9 mouse cellular contexts compared by ENCODE assay signal in genomic region chr7:134960871-134961270, GRCm38 (mm10). TPM values are rescaled to one million over a fixed set of nuclear protein-coding genes. Genes with fewer than 3 reads are reported as not detected.
DNase-seq lines count a peak whose midpoint lies in the region; ATAC-seq and TF ChIP-seq lines count a peak whose summit lies in the region.
"Had no signal": no experiment of that assay in that cellular context is flagged by ENCODE, and none has a peak within 500 bp of the region (broad histone marks: within the 10 kb centered on the region; RNA-seq: fewer than 3 reads in every experiment).

No protein-coding gene starts in this region.

- H3K27me3 ChIP-seq in heart, embryonic 12.5 days (replicated peaks) = no peaks in the 10 kb centered on the region
- H3K27me3 ChIP-seq in midbrain, postnatal 0 days (ENCODE audit: insufficient read depth, low read length) = no peaks in the 10 kb centered on the region
- H3K27me3 ChIP-seq in midbrain, embryonic 15.5 days (replicated peaks) = no peaks in the 10 kb centered on the region

- ATAC-seq in heart, embryonic 12.5 days (ENCODE audit: insufficient number of reproducible peaks, low FRiP score) = no peak
- ATAC-seq in midbrain, postnatal 0 days (ENCODE audit: low FRiP score) = no peak
- ATAC-seq in midbrain, embryonic 15.5 days (replicated peaks) = no peak

- no peaks in the 10 kb centered on the region for H3K36me3 ChIP-seq in heart, embryonic 12.5 days
- H3K36me3 ChIP-seq in midbrain, postnatal 0 days (ENCODE audit: insufficient read depth, low read length) = no peaks in the 10 kb centered on the region
- no peaks in the 10 kb centered on the region for H3K36me3 ChIP-seq in midbrain, embryonic 15.5 days (replicated peaks)

- H3K4me3 ChIP-seq in heart, embryonic 12.5 days = no peak overlapping the region
- H3K4me3 ChIP-seq in midbrain, postnatal 0 days (ENCODE audit: low read depth, low read length) = no peak overlapping the region
- H3K4me3 ChIP-seq in midbrain, embryonic 15.5 days = no peak overlapping the region

- H3K9me3 ChIP-seq in heart, embryonic 12.5 days (replicated peaks) = 0 out of 2 replicates have a peak, but pooled peaks cover 4% of the 10 kb centered on the region
- no peaks in the 10 kb centered on the region for H3K9me3 ChIP-seq in midbrain, postnatal 0 days (ENCODE audit: low read length)
- H3K9me3 ChIP-seq in midbrain, embryonic 15.5 days = no peaks in the 10 kb centered on the region

- DNase-seq in heart, adult 11 months = peak; percentile 74
- no peak for DNase-seq in midbrain, postnatal 0 days (ENCODE audit: low spot score)
- DNase-seq in c-Kit-positive CD71-positive TER-119-positive erythroid progenitor cells, embryonic 14.5 days (ENCODE audit: low spot score) = peak; percentile 1
- peak; percentile 18 for DNase-seq in retina, postnatal 1 day
- no peak for DNase-seq in layer of hippocampus, adult 11-12 months (ENCODE audit: low spot score)
- no peak for DNase-seq in T-cell, adult 2 months (ENCODE audit: low spot score)

- H3K9ac ChIP-seq in heart, embryonic 12.5 days = no peak overlapping the region
- no peak overlapping the region for H3K9ac ChIP-seq in midbrain, postnatal 0 days (replicated peaks; ENCODE audit: low read length, poor library complexity, severe bottlenecking)
- no peak overlapping the region for H3K9ac ChIP-seq in midbrain, embryonic 15.5 days

- WGBS in heart, embryonic 12.5 days = 62% methylated on average over 4 of the region's 4 CpGs
- 69% methylated on average over 4 of the region's 4 CpGs for WGBS in midbrain, postnatal 0 days
- WGBS in midbrain, embryonic 15.5 days = 64% methylated on average over 4 of the region's 4 CpGs

- no peaks in the 10 kb centered on the region for H3K4me1 ChIP-seq in heart, embryonic 12.5 days (replicated peaks)
- H3K4me1 ChIP-seq in midbrain, postnatal 0 days (ENCODE audit: insufficient read depth, low read length) = no peaks in the 10 kb centered on the region
- no peaks in the 10 kb centered on the region for H3K4me1 ChIP-seq in midbrain, embryonic 15.5 days

- no peak overlapping the region for H3K4me2 ChIP-seq in heart, embryonic 12.5 days
- no peak overlapping the region for H3K4me2 ChIP-seq in midbrain, postnatal 0 days (ENCODE audit: low read depth, low read length, poor library complexity, severe bottlenecking)
- no peak overlapping the region for H3K4me2 ChIP-seq in midbrain, embryonic 15.5 days

- H3K27ac ChIP-seq in heart, embryonic 12.5 days (ENCODE audit: poor library complexity, severe bottlenecking) = no peak overlapping the region
- no peak overlapping the region for H3K27ac ChIP-seq in midbrain, postnatal 0 days (ENCODE audit: low read depth, low read length)
- H3K27ac ChIP-seq in midbrain, embryonic 15.5 days = no peak overlapping the region

- peak; percentile 53 for TF ChIP-seq CTCF in midbrain, postnatal 0 days (IDR thresholded peaks at IDR 0.05)

RNA-seq across cellular contexts. Expression of gene Fam196a, which starts 22.6 kb away (rescaled TPM):
- polyA plus RNA-seq in heart, embryonic 12.5 days (2016; fragmentation: Nextera tagmentation; extraction: Ambion mirVana) = 1.4 and 1.7 TPM in 2 replicates
- total RNA-seq in midbrain, postnatal 0 days (2014; rRNA removed) = 27.5 and 31.9 TPM in 2 replicates
- 10.5 and 10.9 TPM in 2 replicates for polyA plus RNA-seq in midbrain, postnatal 0 days (2015; fragmentation: Nextera tagmentation; extraction: Ambion mirVana)
- 11.4 and 13.2 TPM in 2 replicates for polyA plus RNA-seq in midbrain, embryonic 15.5 days (2015; fragmentation: Nextera tagmentation; extraction: Ambion mirVana)
- total RNA-seq: hematopoietic stem cell, adult 5-6 weeks had no signal

Comparison
In these comparisons a context has a peak if more than half of its experiments do, and no peak if none do; other contexts are left out.
1. DNase-seq: peak in heart, adult 11 months (single experiment), c-Kit-positive CD71-positive TER-119-positive erythroid progenitor cells, embryonic 14.5 days (single experiment) and retina, postnatal 1 day (single experiment); none in midbrain, postnatal 0 days (single experiment), layer of hippocampus, adult 11-12 months (single experiment) and T-cell, adult 2 months (single experiment).